In genomic region chr4:140944961-140945442, GRCm38 (mm10) we compare ENCODE assay signal across 10 mouse cellular contexts. TPM values are rescaled to one million over a fixed set of nuclear protein-coding genes. Genes with fewer than 3 reads are reported as not detected.
DNase-seq lines count a peak whose midpoint lies in the region; ATAC-seq lines count a peak whose summit lies in the region.
"Had no signal": no experiment of that assay in that cellular context is flagged by ENCODE, and none has a peak within 500 bp of the region (broad histone marks: within the 10 kb centered on the region; RNA-seq: fewer than 3 reads in every experiment).

No protein-coding gene starts in this region.

- ATAC-seq in liver, embryonic 13.5 days (ENCODE audit: low read depth): peak; percentile 45

- H3K9ac ChIP-seq in liver, embryonic 13.5 days: no peak overlapping the region
- H3K9ac ChIP-seq: kidney, embryonic 15.5 days had no signal

- peaks cover 5% of the 10 kb centered on the region; the same call in 1 of the 2 replicates for H3K9me3 ChIP-seq in heart, embryonic 10.5 days
- H3K9me3 ChIP-seq in liver, embryonic 13.5 days (replicated peaks): no peaks in the 10 kb centered on the region

- 82% methylated on average over 5 of the region's 5 CpGs for WGBS in heart, embryonic 10.5 days
- WGBS in liver, embryonic 13.5 days (ENCODE audit: insufficient replicate concordance): 14% methylated on average over 5 of the region's 5 CpGs

- H3K4me3 ChIP-seq in heart, embryonic 10.5 days: no peak overlapping the region
- no peak overlapping the region for H3K4me3 ChIP-seq in liver, embryonic 13.5 days (replicated peaks)
- H3K4me3 ChIP-seq: kidney, embryonic 15.5 days had no signal

- no peaks in the 10 kb centered on the region for H3K36me3 ChIP-seq in heart, embryonic 10.5 days
- H3K36me3 ChIP-seq in liver, embryonic 13.5 days: no peaks in the 10 kb centered on the region
- H3K36me3 ChIP-seq: kidney, embryonic 15.5 days had no signal

- no peak overlapping the region for H3K27ac ChIP-seq in heart, embryonic 10.5 days
- no peak overlapping the region for H3K27ac ChIP-seq in liver, embryonic 13.5 days
- H3K27ac ChIP-seq: kidney, embryonic 15.5 days had no signal

- 0 out of 2 replicates have a peak, but pooled peaks cover 7% of the 10 kb centered on the region for H3K4me1 ChIP-seq in heart, embryonic 10.5 days
- H3K4me1 ChIP-seq in liver, embryonic 13.5 days (replicated peaks): 0 out of 2 replicates have a peak, but pooled peaks cover 8% of the 10 kb centered on the region

- H3K27me3 ChIP-seq in heart, embryonic 10.5 days (ENCODE audit: insufficient read depth, poor library complexity, severe bottlenecking): peaks cover 6% of the 10 kb centered on the region; the same call in 1 of the 2 replicates
- no peaks in the 10 kb centered on the region for H3K27me3 ChIP-seq in liver, embryonic 13.5 days
- H3K27me3 ChIP-seq: kidney, embryonic 15.5 days had no signal

- no peak overlapping the region for H3K4me2 ChIP-seq in liver, embryonic 13.5 days
- H3K4me2 ChIP-seq: kidney, embryonic 15.5 days had no signal

- DNase-seq in heart, adult 11 months: peak; percentile 96
- no peak for DNase-seq in heart, embryonic 10.5 days (ENCODE audit: low spot score)
- DNase-seq in CD4-positive, CD25-positive, alpha-beta regulatory T cell, adult 2 months (ENCODE audit: low read depth, low spot score): peak; percentile 83
- no peak for DNase-seq in liver, embryonic 13.5 days
- DNase-seq in spleen, postnatal 10 days (ENCODE audit: low spot score in 2 of 2): peak; percentile 44 to 57
- no peak for DNase-seq in kidney, postnatal 10 days
- DNase-seq in cerebellum, adult 9-10 months: no peak
- no peak for DNase-seq in adrenal gland, adult 8-10 months
- DNase-seq: heart, postnatal 14 days had no signal

RNA-seq across cellular contexts. Expression of gene Sdhb, which starts 16.0 kb away (rescaled TPM):
- polyA plus RNA-seq in heart, embryonic 10.5 days (2016; fragmentation: Nextera tagmentation; extraction: Ambion mirVana): 605 and 778 TPM in 2 replicates
- 242 TPM in 2 replicates for polyA plus RNA-seq in liver, embryonic 13.5 days (2015; fragmentation: Nextera tagmentation; extraction: Ambion mirVana)
- 100 to 1,000 TPM; 248 to 401 (median 344) TPM for total RNA-seq in adrenal gland, adult 8-10 months (2022)

RNA-seq across cellular contexts. Expression of gene Padi2, which starts 38.9 kb away (rescaled TPM):
- polyA plus RNA-seq in heart, embryonic 10.5 days (2016; fragmentation: Nextera tagmentation; extraction: Ambion mirVana): 2.9 and 6.3 TPM in 2 replicates
- polyA plus RNA-seq in liver, embryonic 13.5 days (2015; fragmentation: Nextera tagmentation; extraction: Ambion mirVana): 1.9 and 2.4 TPM in 2 replicates
- total RNA-seq in adrenal gland, adult 8-10 months (2022): 1 to 10 TPM; 2.4 to 3.1 (median 2.8) TPM

RNA-seq across cellular contexts. Expression of gene Atp13a2, which starts 41.7 kb away (rescaled TPM):
- 34.9 and 37.8 TPM in 2 replicates for polyA plus RNA-seq in heart, embryonic 10.5 days (2016; fragmentation: Nextera tagmentation; extraction: Ambion mirVana)
- polyA plus RNA-seq in liver, embryonic 13.5 days (2015; fragmentation: Nextera tagmentation; extraction: Ambion mirVana): 15.6 and 16.1 TPM in 2 replicates
- total RNA-seq in adrenal gland, adult 8-10 months (2022): 10 to 100 TPM; 40.4 to 56.6 (median 46.2) TPM

Comparison
In these comparisons a context has a peak if more than half of its experiments do, and no peak if none do; other contexts are left out.
1. DNase-seq: peak in heart, adult 11 months (single experiment), CD4-positive, CD25-positive, alpha-beta regulatory T cell, adult 2 months (single experiment) and spleen, postnatal 10 days (2 of 2); none in heart, embryonic 10.5 days (single experiment), liver, embryonic 13.5 days (single experiment), kidney, postnatal 10 days (single experiment), cerebellum, adult 9-10 months (single experiment) and adrenal gland, adult 8-10 months (single experiment).